Mouse (Mus musculus) cortical plate, adult 2 months (tissue): Measurements from ENCODE around the gene Sp140. TPM values are rescaled to one million over a fixed set of nuclear protein-coding genes. Genes with fewer than 3 reads are reported as not detected.

Experiments
- H3K27ac ChIP-seq: fragments of 200-500 bp; 2 replicates; pipeline ENCODE4 v1.5.1; 2012; ENCODE audit warnings: low read length, control low read depth, inconsistent platforms; ENCODE audit not compliant: insufficient read depth
- H3K4me1 ChIP-seq: fragments of 200-500 bp; 2 replicates; pipeline ENCODE4 v1.6.1; 2011; ENCODE audit warnings: low read length; ENCODE audit not compliant: control insufficient read depth, insufficient read depth
- H3K4me3 ChIP-seq: fragments of 200-500 bp; 2 replicates; pipeline ENCODE4 v1.5.1; 2011; ENCODE audit warnings: mild to moderate bottlenecking, low read length, control low read depth; ENCODE audit not compliant: insufficient read depth
- CTCF ChIP-seq: fragments of 200-500 bp; IDR thresholded peaks from 2 replicates; pipeline ENCODE4 v1.5.1; 2011; ENCODE audit warnings: mild to moderate bottlenecking, control low read depth, low read length; ENCODE audit not compliant: insufficient read depth; ENCODE audit errors: extremely low read depth
- POLR2A ChIP-seq: fragments of 200-500 bp; IDR thresholded peaks from 2 replicates; pipeline ENCODE4 v1.6.1; 2011; ENCODE audit warnings: mild to moderate bottlenecking, low read length, control low read depth; ENCODE audit not compliant: insufficient read depth; ENCODE audit errors: extremely low read depth
- polyA plus RNA-seq: library from polyadenylated mRNA; depleted of rRNA; stranded (reverse); fragments of >200 nt; gene quantifications from 2 replicates; pipeline ENCODE4 v1.2.3, GENCODE M21; 2012; rRNA removed

The Sp140 gene
- polyA plus RNA-seq, 1 experiment, result 1.3 TPM

- H3K4me1 ChIP-seq, result no peaks in the 10 kb centered on the region
- no peak overlapping the region for H3K4me3 ChIP-seq
- no peak overlapping the region for H3K27ac ChIP-seq
- TF ChIP-seq CTCF, result no peak
Measured at GRCm38 (mm10) chr1:85680226-85680625, 80.0 kb downstream of the Sp140 start.

DNA sequence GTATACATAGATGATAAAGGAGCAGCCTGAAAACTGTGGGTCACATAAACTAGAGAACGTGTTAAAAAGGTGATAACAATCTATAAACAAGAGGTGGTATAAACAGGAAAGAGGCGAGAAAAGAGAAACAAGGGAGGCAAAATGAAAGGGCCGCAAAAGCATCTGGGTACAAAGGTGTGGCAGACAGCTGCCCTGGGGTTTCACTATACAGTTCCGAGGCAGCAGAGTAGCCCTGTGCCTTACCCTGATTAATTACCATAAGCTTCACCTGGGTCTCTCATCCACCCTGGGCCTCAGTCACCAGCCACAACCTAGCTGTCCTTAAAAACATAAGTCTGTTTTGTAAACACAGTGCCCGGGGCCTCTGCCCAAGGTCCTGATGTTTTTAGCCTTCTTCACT, 86.5 kb downstream of the Sp140 start:
- TF ChIP-seq POLR2A (no peak), CTCF (no peak)
- Histone ChIP-seq H3K4me1 (no peaks in the 10 kb centered on the region), H3K4me3 (no peak overlapping the region), H3K27ac (no peak overlapping the region)

DNA sequence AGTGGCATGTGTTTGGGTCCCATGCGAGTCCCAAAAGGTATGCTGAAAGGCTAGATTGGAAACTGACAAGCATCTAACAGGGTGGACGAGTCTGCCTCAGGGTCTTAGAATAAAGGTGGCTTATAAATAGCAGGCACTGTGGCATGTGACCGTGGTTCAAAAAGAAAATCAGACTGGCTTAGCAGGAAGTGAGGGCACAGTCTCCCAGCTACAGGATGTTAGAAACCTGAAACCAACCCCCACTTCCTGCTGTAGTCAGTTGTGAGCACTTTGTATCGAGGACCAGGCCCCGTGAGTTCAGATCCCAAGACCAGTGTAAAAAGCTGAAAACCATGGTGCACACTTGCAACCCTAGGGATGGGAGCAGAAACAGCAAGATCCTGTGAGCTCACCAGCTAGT, 87.2 kb downstream of the Sp140 start:
- TF ChIP-seq CTCF (no peak), POLR2A (no peak)
- Histone ChIP-seq H3K4me3 (no peak overlapping the region), H3K27ac (no peak overlapping the region), H3K4me1 (no peaks in the 10 kb centered on the region)

- no peaks in the 10 kb centered on the region for H3K4me1 ChIP-seq
- H3K4me3 ChIP-seq, result no peak overlapping the region
- TF ChIP-seq CTCF, result no peak
- no peak overlapping the region for H3K27ac ChIP-seq
Measured at GRCm38 (mm10) chr1:85690544-85690943, 90.4 kb downstream of the Sp140 start.

GRCm38 (mm10) chr1:85692281-85692680, 92.1 kb downstream of the Sp140 start:
- Histone ChIP-seq H3K4me3 (no peak overlapping the region), H3K4me1 (no peaks in the 10 kb centered on the region), H3K27ac (no peak overlapping the region)
- TF ChIP-seq CTCF, result no peak
- TF ChIP-seq POLR2A, result no peak

DNA sequence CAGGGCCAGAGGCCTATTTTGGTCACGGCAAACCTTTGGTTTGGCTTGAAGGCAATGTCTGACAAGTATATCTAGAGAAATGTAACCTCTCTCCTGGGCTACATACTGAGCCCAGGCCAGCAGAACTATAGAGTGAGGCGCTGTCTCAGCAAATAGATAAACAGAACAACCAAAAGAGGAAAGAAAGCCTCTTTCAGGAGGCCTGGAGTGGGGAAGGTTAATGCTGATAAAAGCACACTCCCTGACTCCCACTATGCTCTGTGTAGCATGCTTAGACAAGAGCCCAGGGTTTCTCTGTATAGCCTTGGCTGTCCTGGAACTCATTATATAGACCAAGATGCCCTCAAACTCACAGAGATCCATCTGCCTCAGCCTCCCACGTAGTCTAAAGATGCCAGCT, 93.1 kb downstream of the Sp140 start:
- Histone ChIP-seq H3K4me1 (no peaks in the 10 kb centered on the region), H3K4me3 (no peak overlapping the region), H3K27ac (no peak overlapping the region)
- no peak for TF ChIP-seq CTCF
- TF ChIP-seq POLR2A, result no peak

Other genes starting within 250 kb of the Sp140 start
- not detected in 2 replicates for gene G530012D18Rik, start 24.7 kb upstream of the Sp140 start, polyA plus RNA-seq
- gene Sp110, start 1.6 kb upstream of the Sp140 start, polyA plus RNA-seq, result 2.1 and 2.8 TPM in 2 replicates
- 6.4 and 7.9 TPM in 2 replicates for gene Sp100, start 49.6 kb downstream of the Sp140 start, polyA plus RNA-seq
- gene A630001G21Rik, start 178.3 kb downstream of the Sp140 start, polyA plus RNA-seq, result 0.94 and 1.2 TPM in 2 replicates
- 113 and 114 TPM in 2 replicates for gene Cab39, start 193.1 kb downstream of the Sp140 start, polyA plus RNA-seq